Mouse (Mus musculus): ENCODE measurements around the gene Dpp6. TPM values are rescaled to one million over a fixed set of nuclear protein-coding genes. Genes with fewer than 3 reads are reported as not detected.

The Dpp6 gene
- total RNA-seq, 2 experiments from 2014 or later: not detected

DNA sequence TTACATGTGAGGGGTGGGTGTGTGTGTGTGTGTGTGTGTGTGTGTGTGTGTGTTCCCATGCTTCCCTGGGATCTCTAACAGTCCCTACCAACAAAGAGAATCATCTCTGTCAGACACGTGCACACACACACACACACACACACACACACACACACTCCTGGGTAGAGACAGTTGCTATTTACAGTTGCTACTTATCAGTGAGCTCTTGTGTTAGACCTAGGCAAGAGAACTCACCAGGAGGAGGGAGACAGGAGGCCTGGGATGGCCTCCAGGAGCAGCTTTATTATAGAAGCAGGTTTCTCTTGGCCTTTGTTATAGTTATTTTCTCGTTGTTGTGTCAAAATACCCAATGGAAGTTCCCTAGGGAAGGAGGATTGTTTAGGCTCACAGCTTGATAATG lies 519.7 kb downstream of the Dpp6 start:
- no peak for ATAC-seq (replicated peaks; ENCODE audit: low FRiP score, poor library complexity, severe bottlenecking)

DNA sequence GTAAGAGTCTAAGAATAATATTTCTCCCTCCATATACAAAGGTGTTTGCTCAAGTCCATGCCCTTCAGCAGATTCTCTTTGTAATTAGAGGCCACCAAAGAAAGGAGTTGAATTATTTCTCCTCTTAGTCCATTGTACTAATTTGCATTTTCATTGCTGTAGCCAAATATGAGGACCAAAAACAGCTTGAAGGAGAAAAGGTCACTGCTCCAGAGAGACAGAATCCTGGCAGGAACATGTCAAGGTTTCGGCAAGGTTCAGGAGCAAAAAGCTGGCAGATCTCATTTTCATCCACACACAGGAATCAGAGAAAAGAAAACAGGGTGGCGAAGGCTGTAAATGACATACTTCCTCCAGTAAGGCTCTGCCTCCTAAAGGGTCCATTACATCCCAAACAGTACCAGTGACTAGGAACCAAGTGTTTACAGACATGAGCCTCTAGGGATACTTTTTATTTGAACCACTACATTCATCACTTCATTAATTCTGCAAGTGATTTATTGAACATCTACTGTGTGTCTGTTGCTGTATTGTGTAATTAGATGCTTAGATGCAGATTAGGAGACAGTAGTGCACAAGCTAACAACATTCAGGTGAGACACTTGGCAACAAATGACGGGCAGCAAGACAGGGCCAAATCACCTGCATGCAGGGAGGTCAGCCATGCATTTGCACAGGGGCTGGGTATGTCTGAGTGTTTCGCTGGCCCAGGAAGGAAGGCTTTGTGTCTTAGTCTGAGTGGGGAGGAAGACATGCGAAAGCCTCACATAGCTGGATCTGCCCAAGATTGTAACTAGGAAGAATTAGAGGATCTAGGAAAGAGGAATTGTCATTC lies 522.4 kb downstream of the Dpp6 start:
- no peak for ATAC-seq (replicated peaks; ENCODE audit: low FRiP score, poor library complexity, severe bottlenecking)

DNA sequence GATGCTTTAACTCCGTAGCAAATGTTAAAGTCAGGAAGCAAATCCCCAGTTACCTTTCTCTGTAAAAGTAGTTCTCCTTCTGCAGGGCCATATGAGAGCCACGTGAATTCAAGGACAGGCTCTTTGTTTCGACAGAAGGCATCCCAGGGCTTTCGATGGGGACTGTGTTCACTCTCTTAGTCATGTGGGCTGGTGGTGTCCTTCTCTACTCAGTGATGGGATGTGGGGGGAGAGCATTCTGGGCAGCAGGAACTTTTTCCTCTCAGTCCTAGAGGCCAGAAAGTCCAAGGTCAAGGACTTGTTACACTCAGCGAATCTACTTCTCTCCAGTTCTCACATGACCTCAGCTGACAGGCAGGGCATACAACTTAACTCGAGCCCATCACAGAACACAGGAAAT lies 525.3 kb downstream of the Dpp6 start:
- ATAC-seq (replicated peaks; ENCODE audit: low FRiP score, poor library complexity, severe bottlenecking): no peak

DNA sequence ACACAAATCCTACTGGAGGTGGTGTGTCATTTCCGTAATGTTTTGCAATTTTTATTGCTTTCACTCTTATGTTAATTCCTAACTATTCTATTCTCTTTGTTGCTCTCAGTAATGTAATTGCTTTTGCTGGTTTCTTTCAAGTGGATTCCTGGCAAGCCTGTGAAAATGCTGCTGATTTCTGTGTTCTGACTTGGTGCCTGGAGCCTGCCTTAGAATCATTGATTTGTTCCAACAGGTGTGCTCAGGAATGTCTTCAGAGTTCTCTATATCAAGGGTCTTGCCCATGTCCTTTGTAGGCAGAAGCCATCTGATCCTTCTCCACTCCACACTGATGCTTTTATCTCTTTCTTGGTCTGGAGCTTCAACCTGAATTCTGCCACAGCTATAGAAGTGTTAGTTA lies 526.6 kb downstream of the Dpp6 start:
- no peak for ATAC-seq (replicated peaks; ENCODE audit: low FRiP score, poor library complexity, severe bottlenecking)

GRCm38 (mm10) chr5:27348181-27349095 lies 531.4 kb downstream of the Dpp6 start:
- no peak for ATAC-seq (replicated peaks; ENCODE audit: low FRiP score, poor library complexity, severe bottlenecking)

- no peak for ATAC-seq (replicated peaks; ENCODE audit: low FRiP score, poor library complexity, severe bottlenecking)
Measured at GRCm38 (mm10) chr5:27357630-27358029, 540.6 kb downstream of the Dpp6 start.

DNA sequence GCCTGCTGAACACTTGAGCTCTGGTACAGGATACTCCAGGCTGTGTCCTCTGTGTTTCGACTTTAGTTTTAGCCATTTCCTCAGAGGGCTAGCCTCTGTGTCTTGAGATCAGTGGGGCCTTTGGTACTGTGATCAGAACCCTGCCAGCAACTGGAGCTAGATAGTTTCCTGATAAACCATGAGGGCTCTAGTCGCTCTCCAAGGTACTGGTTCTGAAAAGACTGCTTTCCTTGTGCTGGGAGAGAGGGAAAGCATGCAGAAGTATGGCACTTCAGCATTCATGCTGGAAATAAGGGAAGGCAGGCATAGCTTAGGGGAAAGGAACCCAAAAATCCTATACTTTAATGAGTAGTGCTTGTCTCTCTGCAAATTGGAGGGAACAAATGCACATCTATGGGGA lies 548.9 kb downstream of the Dpp6 start:
- no peak for ATAC-seq (replicated peaks; ENCODE audit: low FRiP score, poor library complexity, severe bottlenecking)

DNA sequence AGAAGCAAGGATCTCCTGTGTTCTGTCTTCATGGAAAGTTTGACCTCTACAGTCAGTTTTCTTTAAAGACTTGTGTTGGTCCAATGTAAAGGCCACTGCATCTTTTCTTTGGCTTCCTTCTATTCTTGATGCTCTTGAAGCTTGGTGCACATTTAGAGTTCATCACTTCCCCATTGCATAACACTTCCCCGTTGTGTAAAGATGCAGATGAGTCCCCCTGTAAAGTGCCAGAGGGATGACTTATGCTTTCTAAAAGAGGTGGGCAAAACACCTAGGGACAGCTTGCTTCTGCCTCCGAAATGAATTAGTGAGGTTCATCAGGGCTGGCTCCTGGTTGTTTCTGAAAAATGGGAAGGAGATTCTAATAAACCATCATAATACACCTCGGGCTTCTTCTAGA lies 553.8 kb downstream of the Dpp6 start:
- ATAC-seq (replicated peaks; ENCODE audit: low FRiP score, poor library complexity, severe bottlenecking): no peak

- no peak for ATAC-seq (replicated peaks; ENCODE audit: low FRiP score, poor library complexity, severe bottlenecking)
Measured at GRCm38 (mm10) chr5:27373931-27374330, 556.9 kb downstream of the Dpp6 start.

DNA sequence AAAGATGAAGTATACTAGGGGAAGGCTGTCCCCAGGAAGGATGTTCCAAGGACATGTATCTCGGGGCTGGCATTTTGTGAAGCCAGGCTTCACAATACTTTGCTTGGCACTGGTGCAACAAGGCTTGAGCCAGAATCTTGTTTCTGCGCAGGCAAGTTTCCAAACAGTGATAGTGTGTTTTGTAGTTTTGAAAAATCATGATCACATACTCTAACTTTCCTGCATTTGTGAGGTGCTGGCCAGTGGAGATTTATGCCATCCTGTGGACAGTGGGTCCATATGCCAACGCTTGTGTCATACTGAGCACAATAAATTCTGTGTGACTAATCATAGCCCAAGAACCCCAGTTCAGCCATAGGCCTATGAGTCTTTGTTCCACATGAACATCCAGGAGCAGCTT lies 558.8 kb downstream of the Dpp6 start:
- no peak for ATAC-seq (replicated peaks; ENCODE audit: low FRiP score, poor library complexity, severe bottlenecking)

DNA sequence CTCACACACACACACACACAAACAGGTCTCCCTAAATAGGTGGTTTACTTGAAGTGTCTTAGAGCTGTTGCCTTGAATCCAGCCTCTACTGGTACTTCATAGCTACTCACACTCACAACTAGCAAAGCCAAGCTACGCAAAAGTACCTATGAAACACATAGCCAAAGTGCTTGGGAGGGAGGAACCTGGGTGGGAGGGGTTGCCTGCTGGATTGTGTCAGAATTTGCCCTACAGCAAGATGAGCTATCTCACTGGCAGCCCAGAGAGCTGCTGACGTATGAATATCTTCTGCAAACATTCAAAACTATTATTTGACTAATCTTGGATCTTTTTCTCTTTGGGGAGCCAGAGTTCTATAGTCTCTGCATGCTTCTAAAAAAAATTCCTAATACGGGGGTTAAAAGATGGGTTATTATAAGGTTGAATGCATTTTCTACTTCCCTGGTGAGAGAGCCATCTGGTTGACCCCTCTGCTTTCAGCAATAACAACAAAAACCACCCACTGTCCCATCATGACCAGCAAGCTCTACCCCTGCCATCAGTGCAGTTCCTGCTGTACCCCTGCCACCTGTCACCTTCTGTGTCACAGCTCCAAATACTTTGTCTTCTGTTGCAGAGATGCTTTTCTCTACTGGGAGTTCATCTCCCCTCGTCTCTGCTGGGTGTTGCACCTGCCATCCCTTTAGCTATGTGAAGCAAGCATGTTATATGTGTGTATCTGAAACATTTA lies 563.8 kb downstream of the Dpp6 start:
- no peak for ATAC-seq (replicated peaks; ENCODE audit: low FRiP score, poor library complexity, severe bottlenecking)

- no peak for ATAC-seq (replicated peaks; ENCODE audit: low FRiP score, poor library complexity, severe bottlenecking)
Measured at GRCm38 (mm10) chr5:27398371-27398770, 581.4 kb downstream of the Dpp6 start.

- no peak for ATAC-seq (replicated peaks; ENCODE audit: low FRiP score, poor library complexity, severe bottlenecking)
Measured at GRCm38 (mm10) chr5:27399111-27399510, 582.1 kb downstream of the Dpp6 start.

GRCm38 (mm10) chr5:27402616-27403015 lies 585.6 kb downstream of the Dpp6 start:
- ATAC-seq (replicated peaks; ENCODE audit: low FRiP score, poor library complexity, severe bottlenecking): no peak

- ATAC-seq (replicated peaks; ENCODE audit: low FRiP score, poor library complexity, severe bottlenecking): no peak
Measured at GRCm38 (mm10) chr5:27408854-27409253, 591.9 kb downstream of the Dpp6 start.

DNA sequence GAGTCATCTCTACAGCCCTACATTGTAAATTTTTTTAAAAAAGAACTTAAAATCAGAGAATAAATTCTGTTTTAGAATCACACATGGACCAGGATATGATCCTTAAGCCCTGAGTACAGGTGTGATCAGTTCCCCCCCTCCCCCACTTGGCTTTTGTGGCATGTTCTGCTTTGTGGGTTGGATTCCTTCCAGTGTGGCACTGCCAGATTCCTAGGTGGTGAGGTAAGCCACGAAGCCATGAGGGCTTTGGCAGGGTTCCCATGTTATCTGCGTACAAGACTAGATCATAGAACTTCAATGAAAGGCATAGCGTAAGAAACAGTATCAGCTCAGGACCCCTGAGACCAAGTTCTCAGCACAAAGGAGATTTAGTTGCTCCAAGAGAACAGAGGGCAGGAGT lies 596.0 kb downstream of the Dpp6 start:
- no peak for ATAC-seq (replicated peaks; ENCODE audit: low FRiP score, poor library complexity, severe bottlenecking)

GRCm38 (mm10) chr5:27415518-27415917 lies 598.5 kb downstream of the Dpp6 start:
- ATAC-seq (replicated peaks; ENCODE audit: low FRiP score, poor library complexity, severe bottlenecking): no peak

GRCm38 (mm10) chr5:27416571-27416970 lies 599.6 kb downstream of the Dpp6 start:
- ATAC-seq (replicated peaks; ENCODE audit: low FRiP score, poor library complexity, severe bottlenecking): no peak

DNA sequence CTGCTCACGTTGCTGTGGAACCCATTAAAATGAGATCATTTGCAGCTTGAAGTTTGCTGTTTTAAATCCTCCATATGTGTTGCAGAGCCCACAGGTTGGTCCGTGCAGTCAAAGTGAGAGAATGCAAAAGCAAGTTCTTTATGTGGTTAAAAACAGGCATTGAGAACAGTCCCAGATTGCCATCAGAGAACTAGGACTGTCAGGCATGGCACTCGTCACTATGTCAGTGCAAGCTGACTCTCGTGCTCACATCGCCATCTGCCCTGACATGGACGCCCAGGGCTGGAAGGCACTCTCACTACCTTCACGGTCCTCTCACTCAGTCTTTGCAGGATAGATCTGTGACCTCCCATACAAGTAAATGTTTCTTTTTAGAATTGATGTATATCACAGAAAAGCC lies 600.4 kb downstream of the Dpp6 start:
- no peak for ATAC-seq (replicated peaks; ENCODE audit: low FRiP score, poor library complexity, severe bottlenecking)

DNA sequence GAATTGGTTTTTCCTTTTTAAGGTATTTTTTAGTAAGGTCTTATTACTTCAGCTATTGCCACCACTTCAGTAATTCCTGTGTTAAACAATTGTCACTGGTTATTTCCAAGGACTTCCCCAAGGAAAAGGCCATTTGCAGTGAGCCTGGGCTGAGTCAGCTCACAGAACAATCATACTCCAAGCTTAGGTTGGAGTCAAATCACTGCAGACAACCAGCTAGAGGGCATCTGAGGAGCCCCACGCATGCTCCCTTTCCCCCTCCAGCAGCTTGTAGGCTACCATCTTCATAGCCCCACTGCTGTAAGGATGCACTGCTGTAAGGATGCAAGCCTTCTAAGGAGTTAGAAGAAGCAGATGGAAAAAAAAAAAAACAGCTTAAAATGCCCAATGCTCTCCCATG lies 601.9 kb downstream of the Dpp6 start:
- no peak for ATAC-seq (replicated peaks; ENCODE audit: low FRiP score, poor library complexity, severe bottlenecking)

Data from erythroblast, adult 5-6 weeks (primary cell).